Mouse (Mus musculus): ENCODE results near the gene 2210408I21Rik.

2210408I21Rik gene

DNA sequence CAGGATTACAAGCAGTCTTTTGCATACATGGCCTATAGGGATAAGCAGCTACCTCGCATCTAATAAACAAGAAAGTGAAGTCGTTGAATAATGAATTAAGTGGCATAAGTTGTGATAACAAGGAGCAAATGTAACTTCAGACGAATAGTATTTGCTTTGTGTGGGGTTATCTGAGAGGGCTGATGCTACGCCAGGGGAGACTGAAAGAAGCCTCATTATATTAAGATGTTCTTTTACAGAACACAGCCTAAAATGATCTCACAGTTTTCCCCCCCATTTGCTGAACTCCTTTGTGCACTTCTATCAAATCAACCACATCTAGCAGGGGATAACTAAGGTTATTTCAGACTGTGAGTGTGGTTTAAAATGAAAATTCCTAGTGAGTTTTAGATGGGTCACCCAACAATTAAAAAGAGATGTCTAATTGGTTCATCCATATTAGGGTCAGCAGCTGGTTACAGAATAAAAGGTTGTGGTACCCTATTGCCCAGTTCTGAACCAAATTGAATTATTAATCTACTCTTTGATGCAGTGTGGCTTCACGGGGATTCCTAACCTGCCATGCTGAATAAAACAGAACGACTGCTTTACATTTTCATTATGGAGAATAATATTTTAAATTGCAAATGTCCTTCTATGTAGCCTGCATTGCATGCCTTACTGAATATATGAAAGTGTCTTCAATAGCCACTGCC is 343.2 kb downstream of the 2210408I21Rik start:
- no peak for DNase-seq (ENCODE audit: low read depth in 2 of 2, low spot score in 2 of 2)

DNA sequence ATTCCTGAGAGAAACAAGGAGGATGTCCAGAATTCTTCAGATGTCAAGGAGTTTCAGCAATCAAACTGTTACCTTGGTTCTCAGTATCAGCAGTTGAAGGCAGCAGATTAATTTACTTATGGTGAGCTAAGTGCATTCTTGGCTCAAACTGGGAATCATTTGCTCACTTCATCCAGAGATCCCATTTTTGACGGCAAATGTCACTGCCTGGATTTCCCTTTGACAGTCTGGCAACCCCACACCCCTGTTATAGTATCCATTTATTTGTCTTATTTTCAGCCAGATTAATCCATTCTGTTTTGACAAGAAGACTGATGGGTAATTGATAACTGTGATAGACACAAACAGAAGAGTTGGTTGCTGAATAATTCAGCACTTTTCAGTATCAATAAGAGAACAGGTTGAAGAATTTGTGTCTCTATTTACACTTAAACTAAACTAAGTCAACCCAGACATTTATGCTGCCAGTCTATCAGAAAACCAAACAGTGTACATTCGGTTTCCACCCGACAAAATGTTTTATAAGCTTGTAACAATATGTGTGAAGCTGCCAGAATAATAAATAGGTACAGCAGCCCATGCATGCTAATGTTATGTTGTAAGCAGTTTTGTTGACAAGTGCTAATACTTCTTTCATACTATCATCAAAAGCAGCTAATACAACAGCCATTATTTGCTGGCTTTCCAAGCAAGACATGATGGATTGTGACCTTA is 354.8 kb downstream of the 2210408I21Rik start:
- no peak for DNase-seq (ENCODE audit: low read depth in 2 of 2, low spot score in 2 of 2)

DNA sequence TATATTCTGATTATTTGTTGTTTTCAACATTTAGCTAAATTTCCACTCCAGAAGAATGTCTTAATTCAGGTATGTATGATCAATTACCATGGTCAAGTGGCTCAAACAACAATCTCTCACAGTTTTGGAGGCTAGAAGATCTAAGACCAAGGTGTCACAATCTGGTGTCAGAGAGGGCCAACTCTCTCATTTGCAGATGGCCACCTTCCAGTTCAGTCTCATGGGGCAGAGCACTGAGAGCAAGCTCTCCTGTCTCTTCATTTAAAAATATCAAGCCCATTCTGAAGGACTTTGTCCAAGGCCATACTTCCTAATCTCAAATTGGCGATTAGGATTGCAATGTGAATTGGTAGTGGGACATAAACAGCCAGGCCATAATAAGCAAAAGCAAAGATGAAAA is 378.7 kb downstream of the 2210408I21Rik start:
- DNase-seq (ENCODE audit: low read depth in 2 of 2, low spot score in 2 of 2) = no peak

DNA sequence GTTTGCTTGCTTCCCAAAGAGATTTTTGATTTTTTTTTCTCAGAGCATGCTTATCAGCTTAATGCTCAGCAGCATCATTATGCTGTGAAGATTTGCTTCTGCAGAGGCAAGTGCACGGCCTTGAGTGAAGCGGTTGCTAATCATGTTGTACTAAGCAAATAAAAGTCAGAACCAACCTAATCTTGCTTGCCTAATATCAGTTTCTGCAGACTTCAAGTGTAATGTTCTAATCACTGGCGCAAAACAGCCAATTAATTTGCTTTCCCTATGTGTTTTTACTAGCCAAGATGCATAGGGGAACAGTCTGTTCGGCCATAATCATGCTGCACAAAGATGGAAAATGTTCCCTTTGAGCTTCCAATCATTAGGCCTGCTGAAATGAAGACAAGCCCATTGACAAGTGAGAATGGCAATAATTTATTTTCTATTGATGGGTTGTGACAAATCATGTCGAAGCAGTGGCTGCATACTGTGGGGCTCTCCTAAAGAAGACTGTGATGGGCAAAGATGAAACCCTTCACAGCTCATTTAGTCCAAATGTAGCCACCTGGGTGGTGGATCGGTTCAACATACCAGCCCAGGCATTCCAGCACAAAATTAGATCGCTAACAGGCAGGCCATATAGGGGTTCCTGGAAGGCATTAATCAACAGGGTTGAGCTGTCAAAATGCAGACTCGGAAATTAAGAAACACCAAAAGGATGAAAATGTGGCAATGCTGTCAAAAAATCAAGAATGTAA is 393.8 kb downstream of the 2210408I21Rik start:
- no peak for DNase-seq (ENCODE audit: low read depth in 2 of 2, low spot score in 2 of 2)

DNA sequence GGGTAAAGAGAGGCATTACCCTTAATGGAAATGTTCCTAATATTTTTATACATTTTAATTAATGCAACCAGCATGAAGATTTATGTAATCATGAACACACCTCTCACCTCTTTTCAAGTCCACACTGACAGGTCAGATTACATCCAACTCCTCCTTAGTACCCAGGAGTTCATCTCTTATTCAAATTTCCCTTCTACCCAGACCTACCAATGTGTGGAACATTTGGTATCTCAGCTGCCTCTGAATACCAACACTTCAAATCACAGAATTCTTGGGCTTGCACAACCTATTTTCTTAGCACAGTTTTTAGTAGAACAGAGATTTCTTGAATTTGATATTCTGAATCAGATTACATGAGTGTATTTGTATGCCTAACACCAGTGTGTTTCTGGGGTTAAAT is 394.4 kb downstream of the 2210408I21Rik start:
- DNase-seq (ENCODE audit: low read depth in 2 of 2, low spot score in 2 of 2) = no peak

DNA sequence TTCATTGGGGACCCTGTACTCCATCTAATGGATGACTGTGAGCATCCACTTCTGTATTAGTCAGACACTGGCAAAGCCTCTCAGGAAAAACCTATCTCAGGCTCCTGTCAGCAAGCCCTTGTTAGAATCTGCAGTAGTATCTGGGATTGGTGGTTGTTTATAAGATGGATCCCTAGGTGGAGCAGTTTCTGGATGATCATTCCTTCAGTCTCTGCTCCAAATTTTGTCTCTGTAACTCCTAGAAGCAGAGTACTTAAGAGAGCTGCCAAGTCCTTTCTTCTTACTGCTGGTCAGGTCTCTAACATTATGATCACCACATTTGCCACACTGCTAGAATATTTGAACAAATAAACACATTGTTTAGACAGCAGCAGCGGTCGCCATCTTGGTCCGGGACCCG is 402.1 kb downstream of the 2210408I21Rik start:
- DNase-seq (ENCODE audit: low read depth in 2 of 2, low spot score in 2 of 2) = no peak

DNA sequence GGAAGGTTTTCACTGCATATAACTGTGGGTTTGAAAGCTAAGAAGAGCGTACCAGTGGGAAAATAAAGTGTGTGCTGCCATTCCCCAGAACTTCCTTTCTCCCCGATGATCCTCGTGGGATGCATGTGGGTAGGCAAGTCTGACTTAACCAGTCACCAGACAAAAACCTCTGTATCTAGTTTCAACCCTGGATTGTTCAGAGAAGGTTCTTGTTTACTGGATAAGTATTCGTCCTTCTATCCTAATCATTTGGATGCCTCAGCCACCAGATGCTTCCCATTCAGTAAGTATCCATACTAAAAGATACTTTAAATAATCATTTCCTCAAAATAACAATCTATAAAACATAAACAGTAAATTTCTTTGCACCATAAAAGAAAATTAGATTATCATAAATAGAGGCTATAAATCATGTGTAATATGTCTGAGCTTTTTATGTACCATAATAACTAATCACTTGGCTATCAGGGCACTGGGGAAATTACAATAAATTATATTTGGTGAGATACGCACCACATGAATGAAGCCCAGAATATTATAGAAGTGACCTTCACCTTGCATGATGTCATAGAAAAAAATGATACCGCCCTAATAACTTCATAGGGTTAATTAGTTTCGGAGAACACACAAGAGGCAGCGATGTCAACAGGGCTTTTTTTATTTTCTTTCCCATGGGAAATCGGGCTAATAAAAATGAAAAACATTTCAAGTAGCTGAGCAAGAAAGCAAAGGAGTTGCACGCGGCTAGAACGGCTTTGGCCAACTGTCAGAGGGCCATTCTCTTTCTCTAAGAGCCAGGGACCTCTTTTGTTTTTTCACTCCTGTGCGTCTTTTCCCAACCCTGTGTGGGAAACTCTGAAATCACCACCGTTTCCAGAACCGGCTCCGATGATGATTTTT is 412.4 kb downstream of the 2210408I21Rik start:
- no peak for DNase-seq (ENCODE audit: low read depth in 2 of 2, low spot score in 2 of 2)

DNA sequence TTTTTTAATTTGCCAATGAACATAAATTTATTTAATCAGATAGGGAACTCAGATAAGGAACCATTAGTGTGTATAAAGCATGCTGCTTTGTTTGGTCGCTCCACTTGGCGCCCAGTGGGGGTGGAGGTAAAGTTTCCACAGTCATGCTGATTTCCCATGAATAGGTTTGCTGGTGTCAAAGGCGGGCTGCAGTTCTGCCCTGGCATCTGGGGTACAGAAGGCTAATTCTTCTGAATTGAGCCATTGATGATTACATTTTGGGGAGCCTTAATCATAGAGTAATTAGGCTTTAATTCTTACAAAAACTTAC is 413.0 kb downstream of the 2210408I21Rik start:
- DNase-seq (ENCODE audit: low read depth in 2 of 2, low spot score in 2 of 2) = no peak

DNA sequence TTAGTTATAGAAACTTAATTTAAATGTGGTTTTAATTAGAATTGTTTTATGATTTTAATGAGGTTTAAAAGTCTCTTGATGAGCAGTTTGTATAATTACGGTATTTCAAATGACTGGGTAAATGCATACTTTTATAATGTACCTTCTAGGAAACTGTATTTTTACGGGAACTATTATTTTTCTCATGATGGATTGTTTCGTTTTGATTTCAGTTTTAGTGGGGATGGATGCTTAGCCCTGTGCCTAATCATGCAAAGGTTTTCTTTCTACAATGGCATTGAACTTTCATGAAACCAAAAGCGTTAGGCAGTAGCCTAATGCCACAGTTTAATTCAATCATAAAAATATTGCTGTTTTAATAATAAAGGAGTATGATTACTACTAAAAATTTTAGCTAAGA is 413.4 kb downstream of the 2210408I21Rik start:
- DNase-seq (ENCODE audit: low read depth in 2 of 2, low spot score in 2 of 2) = no peak

DNA sequence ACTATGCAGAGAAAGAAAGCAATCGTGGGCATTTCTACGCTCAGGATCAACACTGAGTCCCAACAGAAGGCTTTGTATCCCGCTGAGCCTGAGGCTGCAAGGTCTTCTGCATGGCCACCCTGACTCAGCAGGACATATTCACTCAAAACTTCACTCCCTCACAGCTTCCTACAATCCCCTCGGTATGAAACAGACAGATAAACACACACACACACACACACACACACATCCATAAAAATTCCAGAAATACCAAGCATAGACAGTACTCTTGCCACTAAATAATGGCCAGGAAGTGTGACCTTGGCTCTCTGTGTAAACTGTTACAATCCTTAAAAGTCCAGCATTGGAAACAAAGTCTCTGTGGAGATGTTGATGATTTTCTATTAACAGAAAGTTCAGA is 458.7 kb downstream of the 2210408I21Rik start:
- no peak for DNase-seq (ENCODE audit: low read depth in 2 of 2, low spot score in 2 of 2)

DNA sequence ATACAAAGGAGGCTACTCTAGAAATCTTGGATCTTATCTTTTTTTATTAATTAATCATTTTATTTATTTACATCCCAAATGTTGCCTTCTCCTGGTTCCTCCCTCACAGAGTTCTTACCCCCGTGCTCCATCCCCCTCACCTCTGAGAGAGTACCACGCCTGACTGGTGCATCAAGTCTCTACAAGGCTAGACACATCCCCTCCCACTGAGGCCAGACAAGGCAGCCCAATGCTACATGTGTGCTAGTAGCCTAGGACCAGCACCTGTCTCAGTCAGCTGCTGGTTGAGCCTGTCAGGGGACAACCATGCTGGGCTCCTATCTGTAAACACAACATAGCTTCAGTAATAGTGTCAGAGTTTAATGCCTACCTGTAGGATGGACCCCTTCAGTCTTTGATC is 480.0 kb downstream of the 2210408I21Rik start:
- DNase-seq (ENCODE audit: low read depth in 2 of 2, low spot score in 2 of 2) = no peak

All from CD8-positive naive resting alpha-beta T cell, adult 2 months (primary cell).